Mouse (Mus musculus): ENCODE data around the gene Nupl1. TPM values are rescaled to one million over a fixed set of nuclear protein-coding genes. Genes with fewer than 3 reads are reported as not detected.
A peak's percentile ranks its signal among the peaks of the same experiment; 100 is the strongest.

Nupl1 gene
- polyA plus RNA-seq (2015; fragmentation: Nextera tagmentation; extraction: Ambion mirVana) = not detected in 2 replicates

- 0 out of 2 replicates have a peak, but pooled peaks cover 2% of the 10 kb centered on the region for H3K36me3 ChIP-seq (ENCODE audit: insufficient read depth, low read length)
- under 1% methylated on average over 62 of the region's 62 CpGs for WGBS
- peak within 1 kb of the TSS; percentile 96 for H3K27ac ChIP-seq
- no peak for TF ChIP-seq CTCF (IDR thresholded peaks at IDR 0.05; ENCODE audit: low read depth)
- ATAC-seq (replicated peaks; ENCODE audit: low FRiP score, low read depth) = peak; percentile 100
- no peaks in the 10 kb centered on the region; the same call in 1 of the 2 replicates for H3K4me1 ChIP-seq (replicated peaks; ENCODE audit: insufficient read depth, low read length)
- no peaks in the 10 kb centered on the region for H3K27me3 ChIP-seq (ENCODE audit: insufficient read depth, low read length)
- H3K9ac ChIP-seq (ENCODE audit: low read depth, low read length) = peak within 1 kb of the TSS; percentile 96
- peak within 1 kb of the TSS; percentile 98 for H3K4me3 ChIP-seq (replicated peaks; ENCODE audit: low read depth, low read length)
- H3K9me3 ChIP-seq (replicated peaks; ENCODE audit: low read length) = no peaks in the 10 kb centered on the region
- peak; percentile 100 for DNase-seq (ENCODE audit: low spot score)
- H3K4me2 ChIP-seq (ENCODE audit: low read length) = peak within 1 kb of the TSS; percentile 89
These were observed at the start of gene Nupl1, which contains the start of gene Gm49336 for GRCm38 (mm10) chr14:60251281-60252003. Gene Nupl1 (minus strand): TSS chr14:60251431. Gene Gm49336 (minus strand): TSS chr14:60251507.

- DNase-seq (ENCODE audit: low spot score) (no peak), ATAC-seq (replicated peaks; ENCODE audit: low FRiP score, low read depth) (no peak)
- Histone ChIP-seq H3K27me3 (ENCODE audit: insufficient read depth, low read length) (no peaks in the 10 kb centered on the region), H3K4me3 (replicated peaks; ENCODE audit: low read depth, low read length) (no peak overlapping the region), H3K9ac (ENCODE audit: low read depth, low read length) (no peak overlapping the region), H3K9me3 (replicated peaks; ENCODE audit: low read length) (no peaks in the 10 kb centered on the region), H3K4me1 (replicated peaks; ENCODE audit: insufficient read depth, low read length) (no peaks in the 10 kb centered on the region), H3K4me2 (ENCODE audit: low read length) (no peak overlapping the region), H3K36me3 (ENCODE audit: insufficient read depth, low read length) (peaks cover 5% of the 10 kb centered on the region; the same call in 1 of the 2 replicates), H3K27ac (no peak overlapping the region)
- WGBS = 71% methylated on average over 6 of the region's 6 CpGs
- TF ChIP-seq CTCF (IDR thresholded peaks at IDR 0.05; ENCODE audit: low read depth) = no peak
These were observed 49.8 kb upstream of the Nupl1 start for GRCm38 (mm10) chr14:60301024-60301423.

- Histone ChIP-seq H3K4me2 (ENCODE audit: low read length) (no peak overlapping the region), H3K9ac (ENCODE audit: low read depth, low read length) (no peak overlapping the region), H3K27me3 (ENCODE audit: insufficient read depth, low read length) (no peaks in the 10 kb centered on the region), H3K4me1 (replicated peaks; ENCODE audit: insufficient read depth, low read length) (no peaks in the 10 kb centered on the region), H3K36me3 (ENCODE audit: insufficient read depth, low read length) (peaks cover 5% of the 10 kb centered on the region; the same call in 1 of the 2 replicates), H3K27ac (no peak overlapping the region), H3K9me3 (replicated peaks; ENCODE audit: low read length) (no peaks in the 10 kb centered on the region), H3K4me3 (replicated peaks; ENCODE audit: low read depth, low read length) (no peak overlapping the region)
- peak; percentile 38 for TF ChIP-seq CTCF (IDR thresholded peaks at IDR 0.05; ENCODE audit: low read depth)
- ATAC-seq (replicated peaks; ENCODE audit: low FRiP score, low read depth) (no peak), DNase-seq (ENCODE audit: low spot score) (no peak)
- WGBS = 79% methylated on average over 14 of the region's 14 CpGs
These were observed 49.2 kb upstream of the Nupl1 start for GRCm38 (mm10) chr14:60300224-60300991.

GRCm38 (mm10) chr14:60295531-60295930 lies 44.3 kb upstream of the Nupl1 start:
- 80% methylated on average over 1 of the region's 1 CpGs for WGBS
- Histone ChIP-seq H3K4me2 (ENCODE audit: low read length) (no peak overlapping the region), H3K27ac (no peak overlapping the region), H3K4me3 (replicated peaks; ENCODE audit: low read depth, low read length) (no peak overlapping the region), H3K9me3 (replicated peaks; ENCODE audit: low read length) (no peaks in the 10 kb centered on the region), H3K36me3 (ENCODE audit: insufficient read depth, low read length) (peaks cover 13% of the 10 kb centered on the region; the same call in 1 of the 2 replicates), H3K4me1 (replicated peaks; ENCODE audit: insufficient read depth, low read length) (no peaks in the 10 kb centered on the region), H3K9ac (ENCODE audit: low read depth, low read length) (no peak overlapping the region), H3K27me3 (ENCODE audit: insufficient read depth, low read length) (no peaks in the 10 kb centered on the region)
- ATAC-seq (replicated peaks; ENCODE audit: low FRiP score, low read depth) (no peak), DNase-seq (ENCODE audit: low spot score) (no peak)
- TF ChIP-seq CTCF (IDR thresholded peaks at IDR 0.05; ENCODE audit: low read depth) = no peak

GRCm38 (mm10) chr14:60290363-60290762 lies 39.1 kb upstream of the Nupl1 start:
- Histone ChIP-seq H3K9ac (ENCODE audit: low read depth, low read length) (no peak overlapping the region), H3K27me3 (ENCODE audit: insufficient read depth, low read length) (no peaks in the 10 kb centered on the region)
- WGBS = 85% methylated on average over 4 of the region's 4 CpGs

GRCm38 (mm10) chr14:60286194-60286863 lies 35.1 kb upstream of the Nupl1 start:
- ATAC-seq (replicated peaks; ENCODE audit: low FRiP score, low read depth) (no peak), DNase-seq (ENCODE audit: low spot score) (no peak)
- H3K4me3 ChIP-seq (replicated peaks; ENCODE audit: low read depth, low read length) = no peak overlapping the region
- WGBS = 83% methylated on average over 7 of the region's 7 CpGs
- no peak overlapping the region for H3K4me2 ChIP-seq (ENCODE audit: low read length)
- H3K27me3 ChIP-seq (ENCODE audit: insufficient read depth, low read length) = no peaks in the 10 kb centered on the region
- H3K9me3 ChIP-seq (replicated peaks; ENCODE audit: low read length) = no peaks in the 10 kb centered on the region
- H3K9ac ChIP-seq (ENCODE audit: low read depth, low read length) = no peak overlapping the region
- no peak overlapping the region for H3K27ac ChIP-seq
- no peak for TF ChIP-seq CTCF (IDR thresholded peaks at IDR 0.05; ENCODE audit: low read depth)
- H3K36me3 ChIP-seq (ENCODE audit: insufficient read depth, low read length) = peaks cover 9% of the 10 kb centered on the region; the same call in 1 of the 2 replicates
- no peaks in the 10 kb centered on the region for H3K4me1 ChIP-seq (replicated peaks; ENCODE audit: insufficient read depth, low read length)

More at GRCm38 (mm10) chr14:60290363-60290762, 39.1 kb upstream of the Nupl1 start:
- TF ChIP-seq CTCF (IDR thresholded peaks at IDR 0.05; ENCODE audit: low read depth) = no peak
- DNase-seq (ENCODE audit: low spot score) (no peak), ATAC-seq (replicated peaks; ENCODE audit: low FRiP score, low read depth) (no peak)
- Histone ChIP-seq H3K9me3 (replicated peaks; ENCODE audit: low read length) (no peaks in the 10 kb centered on the region), H3K4me3 (replicated peaks; ENCODE audit: low read depth, low read length) (no peak overlapping the region), H3K4me1 (replicated peaks; ENCODE audit: insufficient read depth, low read length) (no peaks in the 10 kb centered on the region), H3K36me3 (ENCODE audit: insufficient read depth, low read length) (peaks cover 20% of the 10 kb centered on the region; the same call in 1 of the 2 replicates), H3K27ac (no peak overlapping the region), H3K4me2 (ENCODE audit: low read length) (no peak overlapping the region)
